Mouse (Mus musculus): ENCODE measurements at regions not wholly inside any gene's neighbourhood (a gene's known extent, or its start where the extent isn't known, plus 50 kb on each side); places are given as distances from the start of the nearest gene placed in this dataset.

- TF ChIP-seq EP300 (IDR thresholded peaks at IDR 0.05; ENCODE audit: low read depth in 1 of 2, low read length in 2 of 2): no peak
- no peak for TF ChIP-seq ETS1 (IDR thresholded peaks at IDR 0.05; ENCODE audit: low read depth, low read length)
- no peak for TF ChIP-seq ZC3H11A (IDR thresholded peaks at IDR 0.05; ENCODE audit: low read depth, low read length)
- no peak for TF ChIP-seq POLR2A (IDR thresholded peaks at IDR 0.05; ENCODE audit: control insufficient read depth in 1 of 2, insufficient read depth in 1 of 2, low read depth in 1 of 2, low read length in 2 of 2, poor library complexity in 1 of 2)
- no peak for TF ChIP-seq JUND (IDR thresholded peaks at IDR 0.05; ENCODE audit: low read depth, low read length)
- no peak for TF ChIP-seq CTCF (IDR thresholded peaks at IDR 0.05 in 2 of 3, conservative IDR thresholded peaks at IDR 0.05 in 1 of 3; ENCODE audit: control insufficient read depth in 1 of 3, insufficient read depth in 1 of 3, low read depth in 2 of 3, low read length in 3 of 3, poor library complexity in 1 of 3, severe bottlenecking in 1 of 3)
- TF ChIP-seq TAL1 (IDR thresholded peaks at IDR 0.05; ENCODE audit: low read length): no peak
- TF ChIP-seq KAT2A (conservative IDR thresholded peaks at IDR 0.05; ENCODE audit: low read depth, low read length): no peak
These were observed 50.6 kb upstream of the Grik3 start for GRCm38 (mm10) chr4:125439856-125440255.
